Mouse (Mus musculus): ENCODE data around the gene Harbi1. TPM values are rescaled to one million over a fixed set of nuclear protein-coding genes. Genes with fewer than 3 reads are reported as not detected.
A peak's percentile ranks its signal among the peaks of the same experiment; 100 is the strongest.
"Not testable (repeated sequence)": the region's sequence is repeated elsewhere in the genome, so short reads cannot be mapped to it uniquely, and the experiment has no call there.

The Harbi1 gene
- total RNA-seq, 2 experiments from 2014 or later: 5.4 to 6.2 TPM

- no peak for DNase-seq (ENCODE audit: low spot score)
Measured at GRCm38 (mm10) chr2:91711256-91711925, 739 bp downstream of the Harbi1 start.

DNA sequence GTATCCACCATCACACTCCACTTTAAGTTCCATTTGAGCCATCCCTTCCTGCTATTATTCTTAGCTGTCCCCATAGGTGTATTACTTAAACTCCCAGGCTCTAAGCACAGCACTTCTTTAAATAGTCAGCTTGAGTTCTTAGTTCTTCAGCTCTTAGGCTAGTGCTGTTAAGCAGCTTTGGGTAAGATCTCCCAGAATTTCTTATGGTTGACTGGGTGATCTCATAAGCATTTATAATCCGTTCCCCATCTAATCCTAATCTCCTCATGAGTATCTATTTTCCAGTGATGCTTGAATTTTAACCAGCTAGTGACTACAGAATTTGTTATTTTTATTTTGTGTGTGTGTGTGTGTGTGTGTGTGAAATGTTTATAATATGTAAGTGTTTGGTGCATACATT lies 4.3 kb downstream of the Harbi1 start:
- DNase-seq (ENCODE audit: low spot score): no peak

DNA sequence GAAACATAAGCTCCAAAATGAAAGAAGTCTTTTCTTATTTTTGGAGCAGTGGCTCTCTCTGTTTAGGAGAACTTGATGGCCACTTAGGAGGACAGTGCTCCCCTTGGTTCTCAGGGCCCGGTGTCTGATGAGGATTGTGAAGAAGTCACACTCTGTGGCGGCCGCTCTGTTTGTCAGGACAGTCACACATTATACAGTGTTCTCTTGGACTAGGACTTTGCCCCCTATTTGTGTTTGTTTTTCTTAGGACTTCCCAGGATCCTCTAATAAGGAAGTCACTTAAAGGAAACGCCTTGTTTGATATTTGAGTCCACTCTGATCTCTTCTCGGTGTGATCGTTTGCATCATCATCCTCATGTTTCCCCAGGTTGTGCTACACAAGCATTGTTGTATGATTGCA lies 7.6 kb downstream of the Harbi1 start:
- DNase-seq (ENCODE audit: low spot score): no peak

DNA sequence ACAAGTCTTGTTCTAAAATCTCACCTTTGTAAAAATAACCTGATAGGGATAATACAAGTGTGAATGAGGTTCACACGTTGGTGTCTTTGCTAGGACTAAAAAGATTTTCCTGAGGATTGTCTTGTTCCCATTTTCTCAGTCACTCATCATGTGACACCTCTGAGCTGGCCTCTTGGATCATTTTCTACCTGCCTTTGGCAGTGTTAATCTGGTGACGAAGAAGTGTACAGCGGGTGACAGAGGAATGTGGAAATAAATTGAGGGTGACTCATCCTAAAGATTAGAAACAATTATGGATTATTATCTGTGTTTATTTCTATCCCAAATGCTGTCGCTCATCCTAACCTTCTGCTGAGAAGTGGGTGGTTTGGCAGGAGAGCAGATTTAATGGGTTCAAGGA lies 12.7 kb downstream of the Harbi1 start:
- DNase-seq (ENCODE audit: low spot score): no peak

- DNase-seq (ENCODE audit: low spot score): no peak
Measured at GRCm38 (mm10) chr2:91723951-91724350, 13.3 kb downstream of the Harbi1 start.

GRCm38 (mm10) chr2:91724716-91725115 lies 14.1 kb downstream of the Harbi1 start:
- no peak for DNase-seq (ENCODE audit: low spot score)

DNA sequence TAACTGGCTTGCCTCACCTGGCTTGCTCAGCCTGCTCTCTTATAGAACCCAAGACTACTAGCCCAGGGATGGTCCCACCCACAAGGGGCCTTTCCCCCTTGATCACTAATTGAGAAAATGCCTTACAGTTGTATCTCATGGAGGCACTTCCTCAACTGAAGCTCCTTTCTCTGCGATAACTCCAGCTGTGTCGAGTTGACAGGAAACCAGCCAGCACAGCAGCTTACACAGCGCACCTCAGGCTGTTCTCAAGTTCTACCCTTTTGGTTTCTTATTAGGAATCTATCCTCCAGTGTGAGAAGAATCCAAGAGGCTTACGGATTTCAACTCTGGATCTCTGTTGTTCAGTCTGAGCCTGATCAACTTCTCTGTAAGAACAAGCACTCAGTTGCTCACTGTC lies 14.8 kb downstream of the Harbi1 start:
- not testable (repeated sequence) for DNase-seq (ENCODE audit: low spot score)

DNA sequence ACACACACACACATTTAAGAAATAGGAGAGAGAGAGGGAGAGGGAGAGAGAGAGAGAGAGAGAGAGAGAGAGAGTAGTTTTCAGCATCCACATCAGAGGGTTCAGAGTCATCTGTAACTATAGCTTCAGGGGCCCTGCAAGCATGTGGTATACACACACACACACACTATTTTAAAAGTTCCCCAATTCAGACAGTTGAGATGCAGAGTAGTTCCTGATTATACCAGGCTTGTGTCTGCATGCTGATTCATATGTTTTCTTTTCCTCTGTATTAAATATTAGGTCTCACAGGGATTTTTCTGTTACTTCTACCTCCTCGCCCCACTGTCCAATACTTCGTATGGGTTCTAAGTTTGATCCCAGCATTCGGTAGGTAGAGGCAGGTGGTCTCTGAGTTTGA lies 16.4 kb downstream of the Harbi1 start:
- DNase-seq (ENCODE audit: low spot score): no peak

GRCm38 (mm10) chr2:91729571-91729970 lies 18.9 kb downstream of the Harbi1 start:
- DNase-seq (ENCODE audit: low spot score): no peak

DNA sequence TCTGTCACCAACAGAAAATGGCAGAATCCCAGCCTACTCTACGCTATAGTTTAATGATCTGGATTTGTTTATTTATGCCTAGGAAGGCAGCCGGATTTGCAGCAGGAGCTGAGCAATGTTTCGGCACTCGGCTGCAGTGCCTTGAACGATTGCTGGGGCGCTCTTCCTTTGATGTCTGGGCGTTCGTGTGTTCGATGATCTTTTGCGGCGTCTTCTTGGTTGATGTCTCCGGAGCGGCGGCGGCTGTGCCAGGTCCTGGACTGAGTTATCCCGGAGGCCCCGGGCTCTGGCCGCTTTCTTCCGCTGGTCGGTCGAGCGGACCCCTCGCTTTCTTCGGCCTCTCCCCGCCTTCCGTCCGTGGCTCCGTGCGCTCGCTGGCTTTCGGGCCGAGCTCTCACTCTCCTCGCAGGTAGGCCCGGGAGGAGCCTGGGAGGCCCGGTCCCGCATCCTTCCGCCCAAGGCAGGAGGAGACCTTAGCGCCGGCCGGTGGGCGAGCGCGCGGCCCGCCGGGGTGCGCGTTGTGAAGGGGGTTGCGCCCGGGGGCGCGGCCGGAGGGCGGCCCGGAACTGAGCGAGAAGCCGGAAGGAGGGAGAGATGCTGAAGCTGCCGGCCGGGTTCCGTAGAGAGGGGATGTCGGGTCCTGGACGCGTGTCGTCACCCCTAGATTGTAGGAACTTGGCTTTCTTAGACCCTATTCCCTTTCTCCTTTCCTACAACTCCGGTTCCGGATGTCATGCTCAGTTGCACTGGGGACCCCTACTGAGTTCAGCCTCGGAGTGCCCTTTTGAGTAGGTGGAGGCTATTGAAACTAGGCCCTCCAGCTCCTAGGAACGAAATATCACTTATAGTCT lies 19.5 kb downstream of the Harbi1 start, which contains the start of gene Ambra1:
TSS of gene Ambra1 (plus strand) at position 164 of the 851 bp plus-strand sequence.
- DNase-seq (ENCODE audit: low spot score): peak; percentile 86

DNA sequence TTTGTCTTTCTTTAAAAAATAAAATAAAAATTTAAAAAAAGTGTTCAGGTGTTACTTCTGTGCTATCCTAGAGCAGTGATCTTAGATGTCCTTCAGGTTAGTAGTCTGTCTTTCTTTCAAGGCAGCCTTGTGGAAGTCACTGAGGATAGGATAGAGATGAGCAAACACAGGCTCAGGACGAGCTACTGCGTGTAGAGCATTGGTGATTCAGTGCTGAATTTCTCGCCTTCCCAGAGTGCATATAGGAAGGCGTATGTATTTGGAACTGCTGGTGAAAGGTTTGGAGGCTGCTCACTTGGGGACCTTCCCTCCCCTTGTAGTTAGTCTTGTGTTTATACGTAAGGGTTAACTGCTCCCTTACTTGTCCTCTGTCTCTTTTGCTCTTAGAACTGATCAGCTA lies 24.6 kb downstream of the Harbi1 start:
- no peak for DNase-seq (ENCODE audit: low spot score)

GRCm38 (mm10) chr2:91739586-91739985 lies 28.9 kb downstream of the Harbi1 start:
- DNase-seq (ENCODE audit: low spot score): no peak

GRCm38 (mm10) chr2:91744686-91745085 lies 34.0 kb downstream of the Harbi1 start:
- DNase-seq (ENCODE audit: low spot score): no peak

DNA sequence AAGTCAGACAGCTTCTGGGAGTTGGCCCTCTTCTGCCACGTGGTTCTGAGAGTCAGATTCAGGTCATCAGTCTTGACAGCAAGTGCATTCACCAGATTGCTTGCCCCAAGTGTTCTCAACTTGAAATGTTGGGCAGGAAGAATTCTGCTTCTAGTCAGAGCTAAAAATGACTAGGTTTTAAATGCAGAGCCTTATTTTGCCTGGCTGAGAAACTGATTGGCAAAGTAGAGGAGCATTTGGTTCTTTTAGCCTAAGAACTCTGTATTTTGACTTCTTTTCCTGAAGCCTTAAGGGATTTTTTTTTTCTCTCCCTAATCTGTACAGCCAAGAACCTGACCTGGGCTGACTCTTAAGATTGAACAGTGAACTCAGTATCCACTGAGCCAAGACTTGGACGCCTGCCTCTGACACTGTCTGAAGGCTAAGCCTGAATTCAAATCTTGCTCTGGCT lies 39.2 kb downstream of the Harbi1 start:
- peak; percentile 74 for DNase-seq (ENCODE audit: low spot score)

Other genes with a start within 250 kb of the Harbi1 start
- gene Ckap5, start 184.1 kb upstream of the Harbi1 start, total RNA-seq (2021): 10 to 100 TPM; 33.0 to 33.2 TPM
- gene F2, start 74.4 kb upstream of the Harbi1 start, total RNA-seq (2021): under 1 TPM in 1 of 2 experiments, not detected in 1; 0.83 TPM
- gene Zfp408, start 61.1 kb upstream of the Harbi1 start, total RNA-seq (2021): 1 to 10 TPM; 2.4 to 3.0 TPM
- gene Arhgap1, start 61.0 kb upstream of the Harbi1 start, total RNA-seq (2021): 1 to 10 TPM; 4.6 to 6.9 TPM
- 10 to 100 TPM; 33.6 to 37.8 TPM for gene Atg13, start 276 bp upstream of the Harbi1 start, total RNA-seq (2021)
- gene Ambra1, start 19.3 kb downstream of the Harbi1 start, total RNA-seq (2021): 10 to 100 TPM; 14.3 to 17.0 TPM
- gene Chrm4, start 216.4 kb downstream of the Harbi1 start, total RNA-seq (2021): not detected
- 1 to 10 TPM in 1 of 2 experiments, under 1 TPM in 1; 0.82 to 1.7 TPM for gene Mdk, start 221.4 kb downstream of the Harbi1 start, total RNA-seq (2021)
- gene Gm9821, start 234.9 kb downstream of the Harbi1 start, total RNA-seq (2021): not detected